Mouse (Mus musculus) WW6 (cell line): ENCODE results near the gene Zfp94.

Experiments
- DNase-seq: peaks from one replicate; pipeline ENCODE4 v3.0.0-alpha.2; 2013; ENCODE audit warnings: low read depth, low spot score

Gene Zfp94

GRCm38 (mm10) chr7:24316567-24317092, at the start of gene Zfp94:
Gene Zfp94, minus strand, starts transcription at chr7:24316666.
- DNase-seq = peak; percentile 84

- no peak for DNase-seq
These were observed 49.0 kb upstream of the Zfp94 start for GRCm38 (mm10) chr7:24365258-24366014.

GRCm38 (mm10) chr7:24364827-24365226, 48.4 kb upstream of the Zfp94 start:
- DNase-seq = peak; percentile 67

- DNase-seq = no peak
These were observed 46.8 kb upstream of the Zfp94 start for GRCm38 (mm10) chr7:24363228-24363627.

- DNase-seq = no peak
These were observed 44.5 kb upstream of the Zfp94 start for GRCm38 (mm10) chr7:24361001-24361400.

- no peak for DNase-seq
These were observed 42.8 kb upstream of the Zfp94 start for GRCm38 (mm10) chr7:24359269-24359668.

- DNase-seq = no peak
These were observed 41.4 kb upstream of the Zfp94 start for GRCm38 (mm10) chr7:24357899-24358298.

GRCm38 (mm10) chr7:24356081-24356480, 39.6 kb upstream of the Zfp94 start:
- no peak for DNase-seq

GRCm38 (mm10) chr7:24355646-24356045, 39.2 kb upstream of the Zfp94 start:
- DNase-seq = no peak

- no peak for DNase-seq
These were observed 32.4 kb upstream of the Zfp94 start, which contains the start of gene Lypd5 for GRCm38 (mm10) chr7:24348896-24349295. Gene Lypd5, plus strand, starts transcription at chr7:24349196.

GRCm38 (mm10) chr7:24346444-24346843, 30.0 kb upstream of the Zfp94 start:
- DNase-seq = no peak

- DNase-seq = no peak
These were observed 27.3 kb upstream of the Zfp94 start for GRCm38 (mm10) chr7:24343701-24344272.

GRCm38 (mm10) chr7:24338241-24338640, 21.8 kb upstream of the Zfp94 start:
- no peak for DNase-seq

GRCm38 (mm10) chr7:24335699-24336309, 19.3 kb upstream of the Zfp94 start:
- peak; percentile 43 for DNase-seq

- DNase-seq = no peak
These were observed 17.0 kb upstream of the Zfp94 start, which contains the start of gene Tescl for GRCm38 (mm10) chr7:24333304-24333986. Gene Tescl, minus strand, starts transcription at chr7:24333936.

- DNase-seq = no peak
These were observed 11.0 kb upstream of the Zfp94 start for GRCm38 (mm10) chr7:24327281-24327975.

GRCm38 (mm10) chr7:24326273-24327135, 10.0 kb upstream of the Zfp94 start:
- no peak for DNase-seq

GRCm38 (mm10) chr7:24325675-24326128, 9.2 kb upstream of the Zfp94 start:
- DNase-seq = no peak

GRCm38 (mm10) chr7:24325197-24325596, 8.7 kb upstream of the Zfp94 start:
- no peak for DNase-seq

- no peak for DNase-seq
These were observed 6.1 kb upstream of the Zfp94 start for GRCm38 (mm10) chr7:24322593-24322992.
